Mouse (Mus musculus): ENCODE results near the gene Lect2.

Lect2 gene

DNA sequence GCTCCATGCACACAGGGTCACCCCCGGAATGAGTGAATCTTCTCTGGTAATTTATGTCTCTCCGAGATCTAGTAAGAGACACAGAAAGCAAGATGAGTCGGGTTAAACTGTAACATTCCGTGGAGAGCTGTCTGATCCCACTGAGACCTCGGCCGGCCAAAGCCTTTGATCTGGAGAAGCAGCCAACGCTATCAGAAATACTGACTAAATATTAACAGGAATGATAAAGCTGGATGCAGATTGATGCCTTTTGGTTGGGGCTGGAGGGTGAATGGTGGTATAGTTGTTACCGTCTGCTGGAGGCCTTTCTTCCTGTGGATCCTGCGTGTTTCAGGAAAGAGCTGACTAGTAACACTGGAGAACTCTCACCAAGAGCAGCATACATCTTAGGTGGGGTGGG, at the start of gene Lect2:
Gene Lect2, minus strand, starts transcription at position 102 of the 400 bp plus-strand sequence.
- no peak for DNase-seq

DNA sequence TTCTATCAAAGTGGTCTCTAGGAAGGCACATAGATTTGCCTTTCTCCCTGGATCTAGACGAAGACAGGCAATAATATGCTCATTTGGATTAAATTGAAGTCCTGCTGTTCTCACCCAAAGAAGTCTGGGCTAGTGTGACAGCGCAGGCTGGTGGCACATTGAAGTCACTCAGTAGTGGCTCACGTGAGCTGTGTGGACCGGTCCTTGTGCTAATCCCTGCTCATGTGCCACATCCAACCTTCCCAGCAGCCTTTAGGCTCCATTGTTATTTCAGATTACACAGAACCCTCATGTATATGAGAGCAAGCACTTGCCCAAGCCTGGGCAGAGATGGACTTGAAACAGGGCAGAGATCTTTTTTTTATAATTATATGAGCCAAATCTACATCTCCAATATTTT, 49.0 kb upstream of the Lect2 start:
- DNase-seq = no peak

DNA sequence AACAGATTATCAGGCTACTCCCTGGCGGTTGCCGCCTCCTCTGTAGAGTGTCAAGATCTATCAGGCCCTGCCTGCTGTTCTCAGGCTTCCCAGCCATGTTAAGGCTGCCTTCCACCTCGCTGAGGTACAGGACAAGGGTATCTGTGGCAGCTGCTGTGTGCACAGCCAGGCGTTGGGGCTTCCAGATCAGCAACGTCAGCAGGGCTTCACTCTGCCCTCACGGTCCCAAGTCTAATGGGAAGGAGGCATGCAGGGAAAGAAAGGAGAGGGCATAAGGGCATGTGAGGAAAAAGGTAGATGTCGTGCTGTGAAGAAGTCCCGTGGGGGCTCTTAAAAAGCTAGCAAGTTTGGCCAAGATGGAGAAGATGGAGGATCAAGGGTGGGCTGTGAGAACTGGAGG, 46.9 kb upstream of the Lect2 start:
- peak; percentile 49 for DNase-seq

DNA sequence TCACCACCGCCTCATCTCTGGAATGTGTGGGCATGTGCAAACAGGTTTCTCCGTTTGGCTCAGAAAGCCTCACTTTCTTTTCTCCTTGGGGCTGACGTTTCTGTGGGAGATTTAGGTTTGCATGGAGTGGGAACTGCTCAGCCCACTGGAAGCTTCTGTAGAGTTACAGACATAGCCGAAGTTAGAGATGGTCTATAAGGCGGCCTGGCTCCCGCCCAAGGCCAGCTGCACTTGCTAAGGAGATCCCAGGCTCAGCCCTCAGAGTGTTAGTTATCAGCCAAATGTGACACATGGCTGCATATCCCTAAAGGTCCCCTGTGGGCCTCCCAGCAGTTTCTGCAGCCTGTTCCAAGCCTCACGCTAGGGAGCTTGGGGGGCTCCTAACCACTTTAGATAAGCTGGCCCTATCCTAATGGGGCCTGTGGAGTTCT, 45.7 kb upstream of the Lect2 start:
- no peak for DNase-seq

DNA sequence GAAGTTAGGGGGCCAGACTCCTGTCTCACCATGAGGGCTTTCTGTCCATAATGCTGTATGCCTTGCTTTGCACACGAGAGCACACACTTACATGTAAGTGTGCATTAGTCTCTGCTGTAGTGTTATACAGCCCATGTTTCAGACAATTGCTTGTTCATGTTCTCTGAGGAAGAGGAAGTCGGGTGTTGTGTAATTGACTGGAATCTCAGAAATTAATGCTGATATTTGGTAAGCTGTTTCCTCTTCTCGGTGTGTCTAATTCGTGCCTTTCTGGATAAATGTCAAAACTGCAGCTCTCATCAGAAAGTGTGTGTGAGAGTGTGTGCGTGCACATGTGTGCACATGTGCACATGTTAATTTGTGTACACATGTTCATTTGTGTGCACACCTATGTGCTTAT, 44.9 kb upstream of the Lect2 start:
- DNase-seq = no peak

DNA sequence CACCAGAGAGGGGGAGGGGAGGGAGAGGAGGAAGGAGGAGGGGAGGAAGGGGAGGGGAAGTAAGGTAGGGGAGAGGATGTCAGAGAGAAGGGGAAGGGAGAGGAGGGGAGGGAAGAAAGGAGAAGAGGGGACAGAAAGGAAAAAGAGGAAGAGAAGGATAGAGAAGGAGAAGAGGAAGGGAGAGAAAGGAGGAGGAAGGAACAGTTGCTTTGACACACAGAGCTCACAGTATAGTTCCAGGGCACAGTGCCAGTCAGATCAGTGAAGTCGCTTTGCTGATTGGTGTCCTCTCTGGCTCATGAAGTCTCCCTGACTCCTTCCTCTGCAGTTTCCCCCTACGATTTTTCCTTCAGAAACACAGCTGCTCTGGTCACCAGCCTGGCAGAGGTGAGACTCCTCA, 43.6 kb upstream of the Lect2 start:
- DNase-seq = no peak

DNA sequence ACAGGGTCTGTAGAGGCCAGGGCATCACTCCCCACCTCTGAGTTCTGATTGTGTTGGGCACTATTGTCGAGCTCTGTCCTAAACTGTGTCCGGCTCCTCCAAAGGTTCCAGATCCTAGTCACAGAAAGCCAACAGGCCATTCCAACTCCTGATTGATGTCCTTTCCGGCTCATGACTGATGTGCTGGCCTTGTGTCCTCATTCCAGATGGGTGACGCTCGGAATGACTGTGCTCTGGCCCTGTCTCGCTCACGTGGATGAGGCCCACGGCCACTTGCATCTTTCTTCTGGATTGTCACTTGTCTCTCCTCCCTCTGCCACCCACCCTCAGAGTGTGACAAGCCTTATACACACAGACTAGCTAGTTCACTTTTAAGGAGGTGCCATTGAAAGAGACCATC, 42.9 kb upstream of the Lect2 start:
- no peak for DNase-seq

DNA sequence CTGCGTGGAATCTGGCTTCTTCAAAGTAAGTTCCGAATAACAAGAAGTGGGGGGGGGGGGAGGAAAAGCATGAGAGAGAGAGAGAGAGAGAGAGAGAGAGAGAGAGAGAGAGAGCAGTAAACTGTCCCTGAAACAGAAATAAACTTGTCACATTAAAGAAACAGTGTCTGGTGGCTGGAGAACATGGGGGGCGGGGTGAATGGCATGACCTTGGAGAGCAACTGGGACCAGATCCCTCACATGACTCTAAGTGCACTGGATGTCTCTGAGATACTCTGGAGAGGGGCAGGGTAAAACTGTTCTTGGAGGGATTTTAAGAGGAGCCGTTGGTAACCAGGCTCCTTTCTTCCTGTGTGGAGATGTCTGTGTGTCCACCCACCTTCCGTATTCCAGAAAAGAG, 41.9 kb upstream of the Lect2 start:
- DNase-seq = no peak

DNA sequence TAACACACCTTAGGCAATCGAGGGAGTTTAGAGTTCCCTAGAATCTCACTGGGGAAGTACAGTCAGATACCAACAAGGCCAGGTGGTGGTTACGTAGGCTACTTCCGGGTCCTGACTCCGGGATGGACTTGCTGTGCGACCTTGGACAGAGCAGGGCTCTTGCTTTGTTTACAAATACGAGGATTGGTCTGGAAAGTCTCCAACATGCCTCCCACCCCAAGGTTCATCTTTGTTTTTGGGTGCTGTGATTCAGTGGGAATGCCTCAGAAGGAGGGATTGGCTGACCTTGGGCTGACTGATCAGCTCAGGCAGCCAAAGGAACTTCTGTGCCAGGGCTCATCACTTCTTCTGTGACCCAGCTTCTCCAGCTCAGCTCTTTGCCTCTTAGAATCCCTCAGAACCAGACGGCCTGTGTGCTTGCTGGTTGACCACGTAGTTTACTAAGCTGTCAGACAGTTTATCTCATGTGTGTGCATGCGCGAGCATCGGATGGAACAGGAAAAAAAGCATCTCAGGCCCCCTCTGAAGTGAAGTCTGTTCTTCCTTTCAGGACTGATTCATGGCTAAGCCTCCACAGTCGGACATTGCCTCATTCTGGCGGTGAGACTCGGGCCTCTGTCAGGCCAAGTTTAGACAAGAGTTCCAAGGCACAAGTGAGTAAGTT, 40.3 kb upstream of the Lect2 start:
- DNase-seq = no peak

DNA sequence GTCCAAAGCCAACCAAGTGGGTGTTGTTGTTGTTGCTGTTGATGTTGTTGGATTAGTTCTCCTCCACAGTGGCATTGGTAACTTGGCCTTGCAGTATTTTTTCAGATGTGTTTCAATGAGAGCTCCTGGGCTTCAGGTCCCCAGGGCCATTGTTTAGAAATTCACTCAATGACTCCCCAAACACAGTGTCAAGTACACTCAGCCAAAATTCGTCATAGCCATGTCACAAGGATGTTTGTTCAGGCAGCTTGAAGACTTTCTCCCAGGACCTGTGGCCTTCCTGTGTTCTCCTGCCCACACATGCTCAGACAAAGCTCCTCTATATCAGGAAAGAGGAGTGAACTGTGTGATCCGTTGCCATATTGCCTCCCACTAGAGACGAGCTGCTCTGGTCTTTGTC, 37.7 kb upstream of the Lect2 start:
- no peak for DNase-seq

DNA sequence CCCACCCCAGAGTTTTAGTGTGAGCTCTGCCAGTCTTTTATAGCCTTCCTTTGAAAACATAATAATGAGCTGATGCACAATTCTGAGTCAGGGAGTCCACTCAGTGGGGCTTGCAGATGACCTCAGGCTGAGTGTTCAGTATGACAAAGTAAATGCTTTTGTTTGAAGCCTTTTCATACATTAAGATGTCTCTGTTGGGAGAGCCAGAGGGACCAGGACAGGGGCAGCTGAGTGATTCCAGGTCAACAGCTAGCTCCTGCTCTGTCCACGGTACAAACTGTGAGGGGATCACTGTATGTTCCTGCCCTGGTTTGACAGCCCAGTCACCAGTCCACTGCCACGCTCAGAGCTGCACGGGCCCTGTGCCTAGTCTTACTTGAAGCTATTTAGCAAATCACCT, 34.4 kb upstream of the Lect2 start:
- no peak for DNase-seq

DNA sequence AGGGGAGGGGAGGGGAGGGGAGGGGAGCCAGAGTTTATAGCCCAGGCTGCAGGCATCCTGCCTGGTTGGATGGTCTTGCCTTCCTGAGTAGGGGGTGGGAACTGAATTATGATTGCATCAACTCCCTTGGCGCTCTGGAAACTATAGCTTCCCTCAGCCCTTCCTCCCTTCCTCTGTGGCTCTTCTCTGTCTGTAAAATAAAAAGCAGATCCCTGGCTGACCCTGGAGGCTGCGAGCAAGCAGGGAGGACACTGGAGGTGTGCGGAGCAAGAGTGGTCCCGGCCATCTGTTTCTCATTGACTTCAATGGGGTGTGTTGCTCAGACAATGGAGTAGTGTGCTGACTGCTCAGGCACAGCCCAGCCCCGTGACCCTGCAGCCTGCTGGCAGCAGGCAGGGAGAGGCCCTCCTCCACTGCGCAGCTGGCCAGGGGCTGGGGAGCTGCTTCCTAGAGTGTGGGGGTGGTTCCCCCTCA, 33.7 kb upstream of the Lect2 start:
- DNase-seq = no peak

DNA sequence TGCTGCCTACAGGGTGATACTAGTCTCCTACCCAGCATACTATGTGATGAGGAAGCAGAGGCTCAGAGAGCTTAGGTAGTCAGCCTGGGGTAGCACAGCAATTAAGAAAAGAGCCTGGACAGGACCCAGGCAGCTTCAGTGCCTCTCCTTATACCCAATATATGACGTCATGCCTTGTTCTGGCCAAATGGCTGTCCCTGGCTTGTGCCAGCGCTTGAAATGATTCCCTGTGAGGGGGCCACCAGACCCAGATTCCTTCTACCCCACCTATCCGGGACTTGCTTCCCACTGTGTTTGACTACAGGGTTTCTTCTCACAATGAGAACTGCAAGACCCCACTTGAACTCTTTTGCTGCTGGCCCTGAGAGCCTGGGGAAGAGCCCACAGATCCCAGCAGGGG, 33.2 kb upstream of the Lect2 start:
- DNase-seq = no peak

DNA sequence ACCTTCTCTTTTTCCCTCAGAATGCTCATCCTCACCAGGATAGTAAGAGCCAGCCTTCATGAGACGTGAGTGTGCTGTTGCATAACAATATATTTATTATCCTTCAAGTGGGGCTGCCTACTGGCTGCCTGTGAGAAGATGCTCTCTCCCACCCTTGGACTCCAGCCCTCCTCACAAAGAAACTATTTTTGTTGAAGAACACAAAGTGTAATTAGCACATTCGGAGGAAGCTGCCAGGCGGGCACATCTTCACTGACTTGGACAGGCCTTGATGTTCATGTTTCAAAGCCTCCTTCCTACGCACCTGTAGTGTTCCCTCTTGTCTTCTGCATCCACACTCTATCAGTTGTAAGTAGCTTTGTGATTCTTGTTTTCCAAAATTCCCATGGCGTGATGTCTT, 32.1 kb upstream of the Lect2 start:
- no peak for DNase-seq

DNA sequence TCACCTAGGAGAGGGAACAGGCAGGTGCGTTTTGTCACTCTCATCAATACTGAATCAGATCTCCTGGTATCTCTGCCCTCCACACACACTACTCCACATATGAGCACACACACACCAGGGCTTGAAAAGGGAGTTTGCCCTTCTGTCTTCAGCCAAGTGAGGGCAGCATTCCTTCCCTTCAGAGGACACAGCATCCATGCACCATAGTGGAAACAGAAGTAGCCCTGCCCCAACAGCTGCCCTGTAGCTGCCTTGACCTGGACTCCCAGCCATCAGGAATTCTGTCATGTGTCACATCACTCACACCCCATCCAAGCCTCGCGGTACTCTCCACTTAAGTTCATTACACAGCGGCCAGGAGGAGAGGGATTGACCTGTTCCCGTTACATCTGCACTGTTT, 29.8 kb upstream of the Lect2 start:
- DNase-seq = no peak

DNA sequence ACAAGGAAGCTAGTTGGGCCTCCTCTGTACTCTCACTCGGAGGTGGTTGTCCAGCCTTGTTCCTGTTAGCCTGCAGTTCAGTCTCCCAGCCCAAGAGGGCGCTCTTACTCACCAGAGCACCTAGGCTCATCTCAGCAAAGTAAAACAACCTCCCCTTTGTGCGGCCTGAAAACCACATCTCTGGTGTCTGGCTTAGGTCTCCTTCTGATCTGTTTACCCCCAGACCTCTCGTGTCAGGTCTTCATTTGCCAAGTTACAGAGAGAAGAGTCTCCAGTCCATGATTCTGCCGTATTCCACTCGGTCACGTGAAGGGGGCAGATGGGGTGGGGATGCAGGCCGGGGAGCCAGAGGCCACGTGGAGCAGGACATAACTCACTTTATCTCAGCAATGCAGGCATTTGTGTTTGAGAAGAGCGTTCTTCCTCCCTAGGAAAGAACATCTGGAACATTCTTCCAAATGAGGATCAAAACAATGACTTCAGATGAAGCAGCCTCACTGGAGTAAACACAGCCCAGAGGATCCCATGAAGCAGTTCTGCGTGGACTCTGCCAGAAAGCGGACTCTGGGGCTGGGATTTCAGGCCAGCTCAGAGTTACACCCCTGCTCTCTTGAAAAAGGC, 27.5 kb upstream of the Lect2 start:
- peak; percentile 86 for DNase-seq

DNA sequence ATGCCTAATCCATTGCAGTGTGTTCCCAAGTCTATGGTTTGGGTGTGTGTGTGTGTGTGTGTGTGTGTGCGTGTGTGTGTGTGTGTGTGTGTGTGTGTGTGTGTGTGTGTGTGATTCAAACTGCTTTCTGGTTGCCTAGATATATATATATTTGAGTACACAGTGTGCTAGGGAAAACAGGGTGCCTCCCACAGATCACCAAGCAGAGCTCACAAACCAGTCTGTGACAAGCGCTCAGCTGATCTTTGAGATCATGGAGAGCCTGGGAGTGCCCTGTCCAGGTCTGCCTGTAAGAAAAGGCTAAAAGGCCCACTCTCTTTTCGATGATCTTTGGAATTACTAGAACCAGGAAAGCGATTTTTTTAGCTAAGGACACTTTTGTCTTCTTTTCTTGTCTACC, 26.8 kb upstream of the Lect2 start:
- DNase-seq = no peak

DNA sequence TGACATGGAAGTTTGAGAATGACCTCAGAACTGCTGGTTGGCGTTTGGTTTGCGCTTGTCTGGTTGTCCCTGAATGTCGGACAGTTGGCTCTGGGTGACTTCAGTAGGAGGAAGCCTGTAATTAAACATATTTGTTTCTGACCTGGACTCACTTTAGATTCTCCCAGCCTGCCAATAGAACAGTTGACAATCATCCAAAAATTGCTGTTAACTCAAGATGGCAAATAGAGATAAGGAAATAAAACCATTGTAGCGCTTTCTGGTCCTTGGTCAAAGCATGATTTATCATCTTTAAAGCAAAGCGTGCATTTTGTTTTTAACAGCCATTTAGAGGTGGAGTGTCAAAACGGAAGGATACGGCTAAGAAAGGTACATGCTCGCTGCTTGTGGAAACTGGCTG, 23.3 kb upstream of the Lect2 start:
- no peak for DNase-seq

DNA sequence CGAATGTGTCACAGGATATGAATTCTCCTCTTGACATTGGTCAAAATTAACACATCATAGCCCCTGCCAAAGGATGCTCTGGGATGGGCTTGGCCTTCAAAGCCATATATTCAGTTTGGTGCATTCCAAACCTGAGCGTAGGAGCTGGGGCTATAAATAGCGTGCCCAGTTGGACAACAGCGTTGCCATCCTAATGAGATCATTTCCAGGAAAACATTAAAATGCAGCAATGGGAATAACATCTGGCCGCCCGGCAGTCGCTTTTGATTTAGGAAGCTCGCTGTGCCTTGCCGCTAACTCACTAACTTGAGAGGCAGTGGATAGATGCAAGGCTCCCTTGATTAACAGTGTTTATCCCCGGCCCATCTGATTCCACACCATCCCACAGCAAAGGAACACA, 18.0 kb upstream of the Lect2 start:
- no peak for DNase-seq

DNA sequence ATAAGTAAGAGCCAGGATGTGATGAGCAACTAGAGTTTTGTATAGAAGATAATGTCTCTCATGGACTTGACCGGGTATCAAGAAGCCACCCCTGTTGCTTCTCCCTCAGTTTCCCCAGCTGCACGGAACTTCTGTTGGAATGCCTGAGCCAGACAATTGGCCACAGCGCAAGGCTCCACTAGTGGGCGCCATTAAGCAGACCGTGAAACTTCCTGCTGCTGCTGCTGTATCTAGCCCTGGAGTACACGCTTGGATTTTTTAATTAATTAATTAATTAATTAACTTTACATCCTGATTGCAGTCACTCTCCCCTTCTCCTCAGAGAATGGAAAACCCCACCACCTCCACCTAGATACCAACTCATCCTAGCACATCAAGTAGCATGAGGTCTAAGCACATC, 14.8 kb upstream of the Lect2 start:
- peak; percentile 35 for DNase-seq

DNA sequence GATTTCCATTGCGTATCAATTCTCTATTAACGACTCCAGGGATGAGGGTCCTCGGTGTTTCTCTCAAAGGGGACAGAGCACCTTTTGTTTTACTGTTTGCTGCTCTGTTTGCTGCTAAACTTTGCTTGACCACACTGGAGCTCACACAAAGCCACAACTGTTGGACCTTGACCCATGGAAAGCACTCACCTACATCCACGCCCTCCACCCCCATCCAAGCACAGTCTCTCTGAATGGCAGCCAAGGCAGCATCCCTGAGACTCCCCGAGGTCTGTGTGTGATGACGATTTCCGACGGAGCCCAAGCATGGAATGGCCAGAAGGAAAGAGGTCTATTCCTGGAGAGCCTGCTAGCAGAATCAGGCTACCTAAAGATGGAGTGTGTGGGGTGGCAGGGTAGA, 12.8 kb upstream of the Lect2 start:
- peak; percentile 67 for DNase-seq

DNA sequence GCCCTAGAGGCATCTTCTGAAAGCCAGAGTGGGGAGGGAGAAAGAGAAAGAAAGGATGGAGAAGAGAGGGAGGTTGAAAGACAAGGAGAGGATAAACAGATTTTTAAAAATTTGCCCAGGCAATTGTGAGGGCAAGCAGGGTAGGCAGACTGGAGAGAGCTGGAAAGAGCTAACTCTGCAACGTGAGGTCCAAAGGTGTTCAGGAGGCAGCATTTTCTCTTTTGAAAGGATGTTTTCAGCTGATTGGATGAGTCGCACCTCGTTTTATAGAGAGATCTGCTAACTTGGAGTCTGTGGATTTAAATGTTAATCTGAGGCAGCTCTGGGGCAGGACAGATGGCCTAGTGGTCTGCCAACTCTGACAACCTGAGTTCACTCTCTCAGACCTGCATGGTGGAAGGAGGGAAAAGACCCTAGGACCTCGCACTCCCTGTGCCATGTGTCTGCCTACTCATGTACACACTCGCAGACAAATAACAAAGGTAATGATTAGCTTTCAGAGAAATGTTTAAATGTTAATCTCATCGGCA, 11.6 kb upstream of the Lect2 start:
- peak; percentile 45 for DNase-seq

DNA sequence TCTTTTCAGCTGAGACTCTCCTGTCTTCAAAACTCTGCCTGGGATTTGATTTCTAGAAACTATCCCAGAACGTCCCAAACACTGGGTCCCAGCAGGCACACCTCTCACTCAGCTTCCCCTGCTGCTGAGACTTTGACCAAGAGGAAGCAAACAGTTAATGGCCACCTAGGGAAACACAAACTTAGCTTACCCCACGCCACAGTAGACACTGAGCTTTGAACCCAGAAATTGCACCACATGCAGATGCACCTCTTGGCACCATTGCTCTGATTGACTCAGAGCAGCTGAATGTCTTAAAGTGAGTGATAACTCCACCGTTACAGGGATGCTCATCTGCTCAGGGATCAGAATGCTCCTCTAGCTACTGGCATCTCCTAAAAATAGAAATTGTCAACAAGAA, 10.5 kb upstream of the Lect2 start:
- DNase-seq = peak; percentile 47

DNA sequence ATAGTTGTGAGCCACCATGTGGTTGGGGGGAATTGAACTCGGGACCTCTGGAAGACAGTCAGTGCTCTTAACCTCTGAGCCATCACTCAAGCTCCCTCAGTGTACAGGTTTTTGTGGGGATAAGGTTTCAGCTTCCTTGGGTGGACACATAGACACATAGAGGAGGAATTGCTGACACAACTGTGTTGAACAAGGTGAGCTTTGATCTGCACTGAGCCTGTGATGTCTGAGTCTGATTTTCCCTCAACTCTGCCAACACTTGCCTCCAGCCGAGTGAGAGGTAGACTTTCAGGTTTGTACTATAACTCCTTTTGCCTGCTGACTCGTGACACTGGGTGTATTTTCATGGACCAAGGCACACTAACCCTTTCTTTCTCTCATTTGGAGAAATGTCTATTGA, 8.4 kb upstream of the Lect2 start:
- peak; percentile 44 for DNase-seq

DNA sequence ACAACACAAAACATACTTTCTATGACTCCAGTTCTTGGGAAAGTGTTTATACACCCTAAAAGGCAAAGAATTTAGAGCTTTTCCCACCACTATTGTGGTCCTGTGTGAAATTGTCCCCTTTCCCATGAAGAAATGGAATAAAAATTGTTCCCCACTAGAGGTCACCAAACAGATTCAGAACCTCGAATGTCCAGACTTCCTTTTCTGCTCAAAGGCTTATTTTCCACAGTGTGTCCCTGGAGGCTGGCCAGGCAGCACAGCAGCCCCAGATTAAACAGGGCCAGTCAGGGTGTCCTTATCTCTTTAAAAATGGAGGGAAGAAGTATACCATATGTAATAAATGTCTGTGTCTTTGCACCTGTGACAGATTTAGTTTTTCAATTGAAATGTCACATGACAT, 7.7 kb upstream of the Lect2 start:
- peak; percentile 49 for DNase-seq
